Comparison of ENCODE assay signal across 20 mouse cellular contexts in genomic region chr19:24120811-24121210, GRCm38 (mm10).
DNase-seq lines count a peak whose midpoint lies in the region; ATAC-seq and TF ChIP-seq lines count a peak whose summit lies in the region.
"Had no signal": no experiment of that assay in that cellular context is flagged by ENCODE, and none has a peak within 500 bp of the region (broad histone marks: within the 10 kb centered on the region; RNA-seq: fewer than 3 reads in every experiment).

No protein-coding gene starts in this region.

- TF ChIP-seq CTCF in intestine, postnatal 0 days (IDR thresholded peaks at IDR 0.05; ENCODE audit: low read depth), result peak; percentile 45
- TF ChIP-seq CTCF in stomach, postnatal 0 days (IDR thresholded peaks at IDR 0.05; ENCODE audit: low read depth), result peak; percentile 44

- H3K27me3 ChIP-seq in intestine, postnatal 0 days (replicated peaks; ENCODE audit: control insufficient read depth, insufficient read depth, low read length), result no peaks in the 10 kb centered on the region
- H3K27me3 ChIP-seq in intestine, embryonic 15.5 days (replicated peaks), result no peaks in the 10 kb centered on the region
- no peaks in the 10 kb centered on the region for H3K27me3 ChIP-seq in stomach, postnatal 0 days (ENCODE audit: control insufficient read depth, insufficient read depth, low read length)
- H3K27me3 ChIP-seq: hindbrain, embryonic 15.5 days; limb, embryonic 13.5 days; liver, embryonic 12.5 days had no signal

- peak; percentile 19 for DNase-seq in lung, postnatal 10 days
- DNase-seq in lung, adult 18-20 months, result no peak
- DNase-seq in NIH3T3 (ENCODE audit: low read depth), result peak; percentile 41
- DNase-seq in stomach, postnatal 0 days (ENCODE audit: low spot score), result no peak
- no peak for DNase-seq in ovary, postnatal 14 days (ENCODE audit: low spot score)
- DNase-seq: adrenal gland, postnatal 25 days; cerebellum, adult 9-10 months; forebrain, postnatal 0 days; gastrocnemius, postnatal 25 days; heart, adult 18-20 months; heart, postnatal 4 days; lung, adult 2 months; lung, postnatal 36 days had no signal

- no peaks in the 10 kb centered on the region for H3K9me3 ChIP-seq in intestine, postnatal 0 days (ENCODE audit: control insufficient read depth)
- H3K9me3 ChIP-seq in intestine, embryonic 15.5 days, result no peaks in the 10 kb centered on the region
- no peaks in the 10 kb centered on the region for H3K9me3 ChIP-seq in stomach, postnatal 0 days (ENCODE audit: control insufficient read depth, low read length)
- H3K9me3 ChIP-seq: hindbrain, embryonic 15.5 days; limb, embryonic 13.5 days; liver, embryonic 12.5 days had no signal

- no peak for TF ChIP-seq EP300 in stomach, postnatal 0 days (optimal IDR thresholded peaks at IDR 0.05)

- H3K36me3 ChIP-seq in intestine, postnatal 0 days (ENCODE audit: control insufficient read depth, insufficient read depth), result peaks cover 62% of the 10 kb centered on the region
- H3K36me3 ChIP-seq in intestine, embryonic 15.5 days, result peaks cover 6% of the 10 kb centered on the region
- no peaks in the 10 kb centered on the region for H3K36me3 ChIP-seq in stomach, postnatal 0 days (ENCODE audit: control insufficient read depth, insufficient read depth, low read length)
- H3K36me3 ChIP-seq: hindbrain, embryonic 15.5 days had no signal

- no peak overlapping the region for H3K4me2 ChIP-seq in intestine, postnatal 0 days (replicated peaks; ENCODE audit: low read depth)
- no peak overlapping the region for H3K4me2 ChIP-seq in intestine, embryonic 15.5 days (replicated peaks)
- H3K4me2 ChIP-seq in stomach, postnatal 0 days (replicated peaks; ENCODE audit: low read depth), result no peak overlapping the region
- H3K4me2 ChIP-seq: hindbrain, embryonic 15.5 days; limb, embryonic 13.5 days; liver, embryonic 12.5 days had no signal

- H3K27ac ChIP-seq in intestine, postnatal 0 days (ENCODE audit: low read depth, low read length), result no peak overlapping the region
- no peak overlapping the region for H3K27ac ChIP-seq in intestine, embryonic 15.5 days
- no peak overlapping the region for H3K27ac ChIP-seq in stomach, postnatal 0 days (replicated peaks)
- H3K27ac ChIP-seq: hindbrain, embryonic 15.5 days; limb, embryonic 13.5 days; liver, embryonic 12.5 days had no signal

- WGBS in intestine, postnatal 0 days, result 74% methylated on average over 4 of the region's 4 CpGs
- WGBS in intestine, embryonic 15.5 days, result 70% methylated on average over 4 of the region's 4 CpGs
- WGBS in stomach, postnatal 0 days, result 77% methylated on average over 4 of the region's 4 CpGs

- H3K4me3 ChIP-seq in intestine, postnatal 0 days (ENCODE audit: low read depth, low read length), result no peak overlapping the region
- H3K4me3 ChIP-seq in intestine, embryonic 15.5 days (replicated peaks), result no peak overlapping the region
- no peak overlapping the region for H3K4me3 ChIP-seq in stomach, postnatal 0 days (ENCODE audit: low read depth, low read length)
- H3K4me3 ChIP-seq: hindbrain, embryonic 15.5 days; limb, embryonic 13.5 days; liver, embryonic 12.5 days had no signal

- H3K9ac ChIP-seq in intestine, postnatal 0 days (ENCODE audit: low read depth, low read length), result no peak overlapping the region
- H3K9ac ChIP-seq in intestine, embryonic 15.5 days, result no peak overlapping the region
- no peak overlapping the region for H3K9ac ChIP-seq in stomach, postnatal 0 days (ENCODE audit: low read length)
- H3K9ac ChIP-seq: forebrain, postnatal 0 days; hindbrain, embryonic 15.5 days; limb, embryonic 13.5 days; liver, embryonic 12.5 days had no signal

- no peak for ATAC-seq in intestine, postnatal 0 days
- no peak for ATAC-seq in intestine, embryonic 15.5 days
- ATAC-seq in stomach, postnatal 0 days (ENCODE audit: low FRiP score, low TSS enrichment), result no peak
- ATAC-seq: forebrain, postnatal 0 days; intestine, embryonic 16.5 days; liver, embryonic 12.5 days; midbrain, embryonic 16.5 days had no signal

- no peaks in the 10 kb centered on the region for H3K4me1 ChIP-seq in intestine, postnatal 0 days (replicated peaks; ENCODE audit: control insufficient read depth, insufficient read depth, low read length)
- H3K4me1 ChIP-seq in intestine, embryonic 15.5 days (replicated peaks), result no peaks in the 10 kb centered on the region
- no peaks in the 10 kb centered on the region for H3K4me1 ChIP-seq in stomach, postnatal 0 days (replicated peaks; ENCODE audit: control insufficient read depth, insufficient read depth)
- H3K4me1 ChIP-seq: hindbrain, embryonic 15.5 days; limb, embryonic 13.5 days; liver, embryonic 12.5 days had no signal

Comparison
In these comparisons a context has a peak if more than half of its experiments do, and no peak if none do; other contexts are left out.
1. DNase-seq: peak in lung, postnatal 10 days (single experiment) and NIH3T3 (single experiment); none in lung, adult 18-20 months (0 of 2), stomach, postnatal 0 days (single experiment) and ovary, postnatal 14 days (single experiment).